Mouse (Mus musculus): Measurements from ENCODE around the gene Cers3. TPM values are rescaled to one million over a fixed set of nuclear protein-coding genes. Genes with fewer than 3 reads are reported as not detected.
A peak's percentile ranks its signal among the peaks of the same experiment; 100 is the strongest.

The Cers3 gene
- polyA plus RNA-seq, 1 experiment from 2014 or later: 0.63 TPM

GRCm38 (mm10) chr7:66733431-66733830 is 9.9 kb upstream of the Cers3 start:
- Histone ChIP-seq H3K9me3 (replicated peaks; ENCODE audit: control insufficient read depth, low read length) (no peaks in the 10 kb centered on the region), H3K36me3 (ENCODE audit: control insufficient read depth, insufficient read depth) (no peaks in the 10 kb centered on the region), H3K4me1 (ENCODE audit: control insufficient read depth, insufficient read depth, low read length) (peaks cover 5% of the 10 kb centered on the region; the same call in 1 of the 2 replicates), H3K27me3 (ENCODE audit: control insufficient read depth, insufficient read depth, low read length) (no peaks in the 10 kb centered on the region), H3K27ac (ENCODE audit: low read length) (no peak overlapping the region), H3K4me3 (ENCODE audit: low read length) (no peak overlapping the region), H3K9ac (ENCODE audit: low read length) (no peak overlapping the region), H3K4me2 (ENCODE audit: low read depth, low read length) (no peak overlapping the region)
- 93% methylated on average over 17 of the region's 17 CpGs for WGBS
- no peak for ATAC-seq (replicated peaks; ENCODE audit: extremely low read depth, insufficient read depth, low FRiP score)

- Histone ChIP-seq H3K4me2 (ENCODE audit: low read depth, low read length) (no peak overlapping the region), H3K27ac (ENCODE audit: low read length) (no peak overlapping the region), H3K36me3 (ENCODE audit: control insufficient read depth, insufficient read depth) (no peaks in the 10 kb centered on the region), H3K4me3 (ENCODE audit: low read length) (no peak overlapping the region), H3K27me3 (ENCODE audit: control insufficient read depth, insufficient read depth, low read length) (no peaks in the 10 kb centered on the region), H3K4me1 (ENCODE audit: control insufficient read depth, insufficient read depth, low read length) (peaks cover 5% of the 10 kb centered on the region; the same call in 1 of the 2 replicates), H3K9ac (ENCODE audit: low read length) (no peak overlapping the region), H3K9me3 (replicated peaks; ENCODE audit: control insufficient read depth, low read length) (no peaks in the 10 kb centered on the region)
- 92% methylated on average over 11 of the region's 11 CpGs for WGBS
- no peak for ATAC-seq (replicated peaks; ENCODE audit: extremely low read depth, insufficient read depth, low FRiP score)
These were observed 9.4 kb upstream of the Cers3 start for GRCm38 (mm10) chr7:66733882-66734281.

DNA sequence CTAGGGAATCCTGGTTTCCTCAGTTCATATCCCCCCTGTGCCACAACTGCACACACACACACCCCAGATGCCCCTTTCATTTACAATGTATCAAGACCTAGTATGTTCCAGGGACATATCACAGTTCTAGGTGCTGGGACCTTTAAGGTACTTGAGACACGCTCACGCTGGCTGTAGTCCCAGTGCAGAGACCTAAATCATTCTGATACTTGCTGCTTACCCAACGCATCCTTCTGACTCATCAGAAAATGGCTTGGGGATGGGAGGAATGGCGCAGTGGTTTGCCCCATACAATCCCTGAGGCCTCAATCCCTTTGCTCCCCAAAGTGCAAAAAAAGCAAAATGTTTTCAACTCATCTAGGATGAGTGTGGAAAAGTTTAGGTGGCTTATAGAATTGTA is 8.8 kb upstream of the Cers3 start:
- no peaks in the 10 kb centered on the region for H3K27me3 ChIP-seq (ENCODE audit: control insufficient read depth, insufficient read depth, low read length)
- H3K9ac ChIP-seq (ENCODE audit: low read length): no peak overlapping the region
- H3K4me3 ChIP-seq (ENCODE audit: low read length): no peak overlapping the region
- H3K36me3 ChIP-seq (ENCODE audit: control insufficient read depth, insufficient read depth): no peaks in the 10 kb centered on the region
- peaks cover 5% of the 10 kb centered on the region; the same call in 1 of the 2 replicates for H3K4me1 ChIP-seq (ENCODE audit: control insufficient read depth, insufficient read depth, low read length)
- 94% methylated on average over 4 of the region's 4 CpGs for WGBS
- no peaks in the 10 kb centered on the region for H3K9me3 ChIP-seq (replicated peaks; ENCODE audit: control insufficient read depth, low read length)
- H3K4me2 ChIP-seq (ENCODE audit: low read depth, low read length): no peak overlapping the region
- H3K27ac ChIP-seq (ENCODE audit: low read length): no peak overlapping the region
- ATAC-seq (replicated peaks; ENCODE audit: extremely low read depth, insufficient read depth, low FRiP score): no peak

DNA sequence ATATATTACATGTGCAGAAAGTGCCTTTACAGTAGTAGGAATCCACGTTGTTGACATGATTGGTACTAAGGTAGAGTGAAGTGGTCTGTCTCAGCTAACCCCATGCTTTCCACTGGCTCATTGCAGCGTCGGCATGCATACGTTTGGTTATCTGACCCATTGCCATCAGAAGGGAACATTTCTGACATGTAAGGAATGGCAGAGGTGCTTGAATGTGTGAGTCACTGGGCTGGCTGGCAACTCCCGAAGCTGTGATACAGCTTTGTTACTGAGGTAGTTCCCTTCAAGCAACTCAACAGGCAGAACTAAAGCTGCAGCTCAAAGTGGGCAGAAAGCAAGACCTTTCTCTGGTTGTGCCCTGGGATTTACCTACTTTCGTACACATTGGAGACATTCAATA is 8.3 kb upstream of the Cers3 start:
- WGBS: 47% methylated on average over 6 of the region's 6 CpGs
- no peaks in the 10 kb centered on the region for H3K36me3 ChIP-seq (ENCODE audit: control insufficient read depth, insufficient read depth)
- H3K4me3 ChIP-seq (ENCODE audit: low read length): no peak overlapping the region
- H3K9me3 ChIP-seq (replicated peaks; ENCODE audit: control insufficient read depth, low read length): no peaks in the 10 kb centered on the region
- no peak overlapping the region for H3K4me2 ChIP-seq (ENCODE audit: low read depth, low read length)
- 0 out of 2 replicates have a peak, but pooled peaks have one; percentile 45 for ATAC-seq (replicated peaks; ENCODE audit: extremely low read depth, insufficient read depth, low FRiP score)
- no peak overlapping the region; the same call in 1 of the 2 replicates for H3K27ac ChIP-seq (ENCODE audit: low read length)
- peaks cover 5% of the 10 kb centered on the region; the same call in 1 of the 2 replicates for H3K4me1 ChIP-seq (ENCODE audit: control insufficient read depth, insufficient read depth, low read length)
- H3K9ac ChIP-seq (ENCODE audit: low read length): no peak overlapping the region
- no peaks in the 10 kb centered on the region for H3K27me3 ChIP-seq (ENCODE audit: control insufficient read depth, insufficient read depth, low read length)

GRCm38 (mm10) chr7:66737418-66737817 is 5.9 kb upstream of the Cers3 start:
- no peak for ATAC-seq (replicated peaks; ENCODE audit: extremely low read depth, insufficient read depth, low FRiP score)
- H3K36me3 ChIP-seq (ENCODE audit: control insufficient read depth, insufficient read depth): no peaks in the 10 kb centered on the region
- H3K27ac ChIP-seq (ENCODE audit: low read length): no peak overlapping the region
- no peak overlapping the region for H3K4me2 ChIP-seq (ENCODE audit: low read depth, low read length)
- no peak overlapping the region for H3K4me3 ChIP-seq (ENCODE audit: low read length)
- H3K9me3 ChIP-seq (replicated peaks; ENCODE audit: control insufficient read depth, low read length): no peaks in the 10 kb centered on the region
- peaks cover 5% of the 10 kb centered on the region; the same call in 1 of the 2 replicates for H3K4me1 ChIP-seq (ENCODE audit: control insufficient read depth, insufficient read depth, low read length)
- no peak overlapping the region for H3K9ac ChIP-seq (ENCODE audit: low read length)
- H3K27me3 ChIP-seq (ENCODE audit: control insufficient read depth, insufficient read depth, low read length): no peaks in the 10 kb centered on the region
- 79% methylated on average over 4 of the region's 4 CpGs for WGBS

DNA sequence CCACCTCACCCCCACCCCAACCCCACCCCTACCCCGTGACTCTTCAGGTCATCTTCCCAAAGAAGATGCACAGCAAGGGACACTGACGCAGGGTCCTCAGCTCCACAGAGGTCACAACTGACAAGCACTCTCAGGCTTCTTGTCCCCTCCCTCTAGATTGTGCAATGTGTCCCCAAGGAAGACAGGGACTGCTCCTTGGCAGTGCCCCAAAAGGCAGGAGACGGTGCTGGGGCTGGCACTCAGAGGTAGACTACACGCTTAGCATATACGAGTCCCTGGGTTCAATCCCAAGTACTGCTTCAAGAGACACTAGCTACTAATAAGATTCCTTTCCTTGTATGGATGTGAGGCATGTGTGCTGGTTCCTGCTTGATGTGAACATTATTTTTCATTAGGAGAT is 2.3 kb upstream of the Cers3 start:
- Histone ChIP-seq H3K27ac (ENCODE audit: low read length) (no peak overlapping the region), H3K9ac (ENCODE audit: low read length) (no peak overlapping the region), H3K9me3 (replicated peaks; ENCODE audit: control insufficient read depth, low read length) (no peaks in the 10 kb centered on the region), H3K4me3 (ENCODE audit: low read length) (no peak overlapping the region), H3K4me2 (ENCODE audit: low read depth, low read length) (no peak overlapping the region), H3K4me1 (ENCODE audit: control insufficient read depth, insufficient read depth, low read length) (no peaks in the 10 kb centered on the region; the same call in 1 of the 2 replicates), H3K36me3 (ENCODE audit: control insufficient read depth, insufficient read depth) (no peaks in the 10 kb centered on the region), H3K27me3 (ENCODE audit: control insufficient read depth, insufficient read depth, low read length) (no peaks in the 10 kb centered on the region)
- WGBS: 61% methylated on average over 5 of the region's 5 CpGs
- ATAC-seq (replicated peaks; ENCODE audit: extremely low read depth, insufficient read depth, low FRiP score): no peak

DNA sequence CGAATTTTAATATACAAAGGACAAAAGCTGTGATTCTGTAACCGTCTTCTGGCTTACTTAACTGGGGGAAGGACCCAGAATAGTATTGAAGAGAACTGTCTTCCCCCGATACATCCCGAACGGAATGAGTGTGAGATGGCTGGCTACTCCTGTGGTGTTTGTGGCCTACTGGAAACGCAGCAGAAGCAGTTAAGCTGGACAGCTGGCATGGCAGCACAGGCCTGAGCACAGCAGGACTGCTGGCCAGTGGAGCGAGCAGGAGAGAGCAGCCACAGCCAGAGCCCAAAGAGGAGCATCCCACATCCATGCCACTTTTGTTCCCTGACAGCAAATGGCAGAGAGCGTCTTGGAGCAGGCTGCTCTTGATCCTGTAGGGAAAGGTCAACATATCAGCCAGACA is 1.9 kb upstream of the Cers3 start:
- Histone ChIP-seq H3K4me1 (ENCODE audit: control insufficient read depth, insufficient read depth, low read length) (no peaks in the 10 kb centered on the region; the same call in 1 of the 2 replicates), H3K9ac (ENCODE audit: low read length) (no peak overlapping the region), H3K36me3 (ENCODE audit: control insufficient read depth, insufficient read depth) (no peaks in the 10 kb centered on the region), H3K4me3 (ENCODE audit: low read length) (no peak overlapping the region), H3K4me2 (ENCODE audit: low read depth, low read length) (no peak overlapping the region), H3K27me3 (ENCODE audit: control insufficient read depth, insufficient read depth, low read length) (no peaks in the 10 kb centered on the region), H3K9me3 (replicated peaks; ENCODE audit: control insufficient read depth, low read length) (no peaks in the 10 kb centered on the region), H3K27ac (ENCODE audit: low read length) (no peak overlapping the region)
- no peak for ATAC-seq (replicated peaks; ENCODE audit: extremely low read depth, insufficient read depth, low FRiP score)
- 67% methylated on average over 8 of the region's 8 CpGs for WGBS

DNA sequence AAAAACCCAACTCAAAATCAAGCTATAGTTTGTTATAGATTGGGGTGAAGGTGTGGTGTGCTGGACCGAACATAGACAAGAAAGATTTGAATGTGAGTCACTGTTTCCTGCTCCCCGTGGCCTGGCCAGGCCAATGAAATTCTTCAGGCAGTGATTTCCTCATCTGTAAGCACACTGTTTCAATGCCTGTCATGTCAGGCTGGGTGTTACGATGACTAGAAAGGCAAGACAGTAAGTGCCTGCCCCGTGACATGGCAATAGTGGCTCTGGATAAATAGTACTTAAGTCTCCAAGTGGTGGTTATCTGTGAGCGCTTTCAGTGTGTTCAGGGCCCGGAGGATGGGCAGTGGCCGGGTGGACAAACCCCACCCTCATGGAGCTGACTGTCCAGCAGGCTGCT is 3.7 kb downstream of the Cers3 start:
- Histone ChIP-seq H3K27ac (ENCODE audit: low read length) (peak overlapping the region; percentile 23; the same call in 1 of the 2 replicates), H3K4me3 (ENCODE audit: low read length) (no peak overlapping the region), H3K36me3 (ENCODE audit: control insufficient read depth, insufficient read depth) (no peaks in the 10 kb centered on the region), H3K4me2 (ENCODE audit: low read depth, low read length) (no peak overlapping the region), H3K27me3 (ENCODE audit: control insufficient read depth, insufficient read depth, low read length) (no peaks in the 10 kb centered on the region), H3K9ac (ENCODE audit: low read length) (no peak overlapping the region), H3K9me3 (replicated peaks; ENCODE audit: control insufficient read depth, low read length) (no peaks in the 10 kb centered on the region), H3K4me1 (ENCODE audit: control insufficient read depth, insufficient read depth, low read length) (peaks cover 4% of the 10 kb centered on the region)
- 29% methylated on average over 7 of the region's 7 CpGs for WGBS
- peak; percentile 75 for ATAC-seq (replicated peaks; ENCODE audit: extremely low read depth, insufficient read depth, low FRiP score)

GRCm38 (mm10) chr7:66749998-66750397 is 6.7 kb downstream of the Cers3 start:
- no peaks in the 10 kb centered on the region for H3K9me3 ChIP-seq (replicated peaks; ENCODE audit: control insufficient read depth, low read length)
- H3K4me2 ChIP-seq (ENCODE audit: low read depth, low read length): no peak overlapping the region
- 79% methylated on average over 1 of the region's 1 CpGs for WGBS

More at GRCm38 (mm10) chr7:66749998-66750397, 6.7 kb downstream of the Cers3 start:
- Histone ChIP-seq H3K4me1 (ENCODE audit: control insufficient read depth, insufficient read depth, low read length) (peaks cover 4% of the 10 kb centered on the region), H3K36me3 (ENCODE audit: control insufficient read depth, insufficient read depth) (no peaks in the 10 kb centered on the region), H3K27me3 (ENCODE audit: control insufficient read depth, insufficient read depth, low read length) (no peaks in the 10 kb centered on the region), H3K27ac (ENCODE audit: low read length) (no peak overlapping the region), H3K4me3 (ENCODE audit: low read length) (no peak overlapping the region), H3K9ac (ENCODE audit: low read length) (no peak overlapping the region)
- ATAC-seq (replicated peaks; ENCODE audit: extremely low read depth, insufficient read depth, low FRiP score): no peak
